Mouse (Mus musculus) CH12.LX (cell line): ENCODE data around the gene Pgm3. TPM values are rescaled to one million over a fixed set of nuclear protein-coding genes. Genes with fewer than 3 reads are reported as not detected.
"Not testable (repeated sequence)": the region's sequence is repeated elsewhere in the genome, so short reads cannot be mapped to it uniquely, and the experiment has no call there.

ENCODE experiments used
- DNase-seq: peaks from one replicate; pipeline ENCODE4 v3.0.0-alpha.2; 2013; ENCODE audit errors: extremely low read depth
- H3K27ac ChIP-seq: 2 replicates; pipeline ENCODE4 v1.5.1; 2012; ENCODE audit warnings: low read depth, mild to moderate bottlenecking, control low read depth, moderate library complexity; ENCODE audit not compliant: insufficient read depth
- H3K27me3 ChIP-seq: replicated peaks from 2 replicates; pipeline ENCODE3; 2012; ENCODE audit warnings: inconsistent platforms
- H3K36me3 ChIP-seq, 2 experiments: replicated peaks in 1 of 2; 2 replicates each; pipeline versions ENCODE3 to v1.6.1; 2012; ENCODE audit warnings: inconsistent platforms in 1 of 2, low read length in 1 of 2, mild to moderate bottlenecking in 1 of 2, mixed read lengths in 1 of 2, moderate library complexity in 1 of 2; ENCODE audit not compliant: control insufficient read depth in 1 of 2, insufficient read depth in 1 of 2
- H3K4me1 ChIP-seq, 2 experiments: 2 replicates each; pipeline ENCODE4 v1.6.1; 2012; ENCODE audit warnings: inconsistent platforms in 1 of 2, moderate library complexity in 1 of 2; ENCODE audit not compliant: insufficient read depth in 2 of 2, control insufficient read depth in 1 of 2
- H3K4me2 ChIP-seq: 2 replicates; pipeline ENCODE4 v1.6.1; 2012; ENCODE audit warnings: low read depth, mild to moderate bottlenecking, control low read depth; ENCODE audit not compliant: poor library complexity, insufficient read depth, severe bottlenecking
- H3K4me3 ChIP-seq, 3 experiments: fragments of 150-350 bp in 1 of 3; sonication (generic) in 1 of 3; replicated peaks in 1 of 3; 2 replicates each; pipeline versions ENCODE3 to v1.5.1; 2011 to 2012; ENCODE audit warnings: low read depth in 2 of 3, low read length in 2 of 3, mild to moderate bottlenecking in 2 of 3, moderate library complexity in 2 of 3, control low read depth in 1 of 3, improper control_type of control experiment in 1 of 3, inconsistent platforms in 1 of 3, mixed read lengths in 1 of 3; ENCODE audit not compliant: poor library complexity in 1 of 3
- H3K79me2 ChIP-seq: replicated peaks from 2 replicates; pipeline ENCODE4 v1.6.1; 2012; ENCODE audit warnings: mild to moderate bottlenecking, moderate library complexity; ENCODE audit not compliant: control insufficient read depth, poor library complexity, insufficient read depth, severe bottlenecking; ENCODE audit errors: extremely low read depth
- H3K9ac ChIP-seq: 2 replicates; pipeline ENCODE4 v1.6.1; 2012; ENCODE audit warnings: low read depth, mild to moderate bottlenecking, control low read depth, moderate library complexity; ENCODE audit not compliant: insufficient read depth
- H3K9me3 ChIP-seq: replicated peaks from 2 replicates; pipeline ENCODE3; 2012; ENCODE audit warnings: low read length, inconsistent platforms, mixed read lengths
- CTCF ChIP-seq, 2 experiments: IDR thresholded peaks in 1 of 2; conservative IDR thresholded peaks in 1 of 2; 2 replicates each; pipeline ENCODE4 v1.5.1; 2011 to 2012; ENCODE audit warnings: low read depth in 2 of 2, low read length in 2 of 2, improper control_type of control experiment in 1 of 2, inconsistent platforms in 1 of 2, mild to moderate bottlenecking in 1 of 2, moderate library complexity in 1 of 2
- JUND ChIP-seq: conservative IDR thresholded peaks from 2 replicates; pipeline ENCODE4 v1.6.1; 2011; ENCODE audit warnings: low read depth, low read length, improper control_type of control experiment
- MAFK ChIP-seq: IDR thresholded peaks from 2 replicates; pipeline ENCODE4 v1.6.1; 2011; ENCODE audit warnings: low read length, improper control_type of control experiment; ENCODE audit not compliant: insufficient replicate concordance
- MAX ChIP-seq: IDR thresholded peaks from 2 replicates; pipeline ENCODE4 v1.6.1; 2011; ENCODE audit warnings: low read length, improper control_type of control experiment
- RCOR1 ChIP-seq: conservative IDR thresholded peaks from 2 replicates; pipeline ENCODE4 v1.6.1; 2012; ENCODE audit warnings: low read depth, mild to moderate bottlenecking, inconsistent platforms, low read length, improper control_type of control experiment
- SMC3 ChIP-seq: IDR thresholded peaks from 2 replicates; pipeline ENCODE4 v1.6.1; 2011; ENCODE audit warnings: low read depth, low read length, improper control_type of control experiment
- USF1 ChIP-seq: IDR thresholded peaks from 2 replicates; pipeline ENCODE4 v1.6.1; 2014; ENCODE audit warnings: low read depth, mild to moderate bottlenecking, inconsistent platforms, low read length, improper control_type of control experiment
- USF2 ChIP-seq: conservative IDR thresholded peaks from 2 replicates; pipeline ENCODE4 v1.6.1; 2011; ENCODE audit warnings: low read depth, low read length, improper control_type of control experiment
- ZC3H11A ChIP-seq: IDR thresholded peaks from 2 replicates; pipeline ENCODE4 v1.6.1; 2012; ENCODE audit warnings: low read depth, mild to moderate bottlenecking, inconsistent platforms, low read length, improper control_type of control experiment
- ZNF384 ChIP-seq: IDR thresholded peaks from 2 replicates; pipeline ENCODE4 v1.6.1; 2012; ENCODE audit warnings: low read depth, low read length, improper control_type of control experiment, inconsistent platforms
- dilution Hi-C: fragments of 300-500 bp; cut with MboI; formaldehyde crosslinking; loops from 2 replicates; pipeline ENCODE4 v1.14.3; 2020; ENCODE audit warnings: low sequenced_read_pairs; ENCODE audit not compliant: extremely low pct_unique_long_range_greater_than_20kb, extremely low pct_ligation_motif_present
- in situ Hi-C: fragments of 300-500 bp; cut with MboI; formaldehyde crosslinking; loops from 3 replicates; pipeline ENCODE4 v1.14.3; 2019; ENCODE audit warnings: low sequenced_read_pairs, low pct_ligation_motif_present, low pct_unique_long_range_greater_than_20kb, mixed read lengths
- polyA plus RNA-seq: library from polyadenylated mRNA; unstranded; fragments of >175 nt; gene quantifications from 2 replicates; pipeline ENCODE4 v1.2.1, GENCODE M21; 2012; ENCODE audit warnings: low read depth; ENCODE audit not compliant: insufficient read length
- total RNA-seq, 2 experiments: library from RNA; depleted of rRNA; stranded (reverse); fragments of 300-350 nt in 1 of 2; fragments of >200 nt in 1 of 2; gene quantifications; 2 replicates each; pipeline ENCODE4 v1.2.3; 2012 to 2014

Pgm3 gene
- total and polyA plus RNA-seq, 3 experiments = 27.4 to 31.5 (median 28.8) TPM

- H3K4me2 ChIP-seq, H3K79me2 ChIP-seq, H3K9me3 ChIP-seq, DNase-seq, H3K27me3 ChIP-seq, H3K4me3 ChIP-seq, dilution Hi-C loops, H3K27ac ChIP-seq, H3K9ac ChIP-seq: not testable (repeated sequence)
- in situ Hi-C loops = loop anchor here (5.0 to 10.0 kb wide), 2 partner anchors 148 to 210 kb away; partner anchors contain the start of gene Prss35
- peaks cover 5 to 30% of the 10 kb centered on the region in 2 experiments for H3K4me1 ChIP-seq
- peaks cover 18 to 81% of the 10 kb centered on the region in 2 experiments for H3K36me3 ChIP-seq
Measured at GRCm38 (mm10) chr9:86594357-86594767, 22.7 kb upstream of the Pgm3 start.

GRCm38 (mm10) chr9:86592676-86593668 lies 21.3 kb upstream of the Pgm3 start:
- Histone ChIP-seq H3K9ac (no peak overlapping the region), H3K4me1 (peaks cover 0 to 20% of the 10 kb centered on the region in 2 experiments; a peak in 2 of 4 replicates), H3K9me3 (no peaks in the 10 kb centered on the region), H3K4me3 (no peak overlapping the region), H3K79me2 (no peaks in the 10 kb centered on the region), H3K36me3 (peaks cover 14 to 82% of the 10 kb centered on the region in 2 experiments), H3K27me3 (no peaks in the 10 kb centered on the region), H3K4me2 (no peak overlapping the region), H3K27ac (no peak overlapping the region)
- dilution Hi-C loops = no loop called here
- in situ Hi-C loops = loop anchor here (5.0 to 10.0 kb wide), 2 partner anchors 149 to 212 kb away; partner anchors contain the start of gene Prss35
- DNase-seq = no peak
- TF ChIP-seq SMC3 = peak; percentile 78
- peak; percentile 83 for TF ChIP-seq ZC3H11A
- no peak for TF ChIP-seq USF2
- TF ChIP-seq ZNF384 = no peak
- TF ChIP-seq JUND = peak; percentile 19; the same call in 1 of the 2 replicates
- peak; percentile 48 to 87; a peak in 3 of 4 replicates for TF ChIP-seq CTCF (conservative IDR thresholded peaks at IDR 0.05 in 1 of 2, IDR thresholded peaks at IDR 0.05 in 1 of 2; ENCODE audit: low read depth in 2 of 2, low read length in 2 of 2)

GRCm38 (mm10) chr9:86587019-86587795 lies 15.6 kb upstream of the Pgm3 start:
- in situ Hi-C loops = no loop called here
- TF ChIP-seq MAX = no peak
- peak; percentile 65; the same call in 1 of the 2 replicates for TF ChIP-seq MAFK
- TF ChIP-seq USF1 = no peak
- no peak for TF ChIP-seq SMC3
- no peak for TF ChIP-seq RCOR1

More at GRCm38 (mm10) chr9:86587019-86587795, 15.6 kb upstream of the Pgm3 start:
- Histone ChIP-seq H3K9ac (no peak overlapping the region), H3K27me3 (no peaks in the 10 kb centered on the region), H3K79me2 (no peaks in the 10 kb centered on the region), H3K36me3 (peaks cover 0 to 75% of the 10 kb centered on the region in 2 experiments), H3K4me3 (no peak overlapping the region), H3K9me3 (no peaks in the 10 kb centered on the region), H3K4me2 (no peak overlapping the region), H3K27ac (no peak overlapping the region), H3K4me1 (peaks cover 0 to 8% of the 10 kb centered on the region in 2 experiments; a peak in 2 of 4 replicates)
- dilution Hi-C loops = no loop called here
- no peak for DNase-seq
